Mouse (Mus musculus): ENCODE results near the gene Depp1.

Depp1 gene

GRCm38 (mm10) chr6:116649811-116650210, 598 bp upstream of the Depp1 start:
- no peak for DNase-seq (ENCODE audit: low read depth, low spot score)

GRCm38 (mm10) chr6:116651437-116652118, 1.2 kb downstream of the Depp1 start:
- DNase-seq (ENCODE audit: low read depth, low spot score) = no peak

- DNase-seq (ENCODE audit: low read depth, low spot score) = no peak
Measured at GRCm38 (mm10) chr6:116653191-116653590, 2.8 kb downstream of the Depp1 start.

- no peak for DNase-seq (ENCODE audit: low read depth, low spot score)
Measured at GRCm38 (mm10) chr6:116653684-116654454, 3.5 kb downstream of the Depp1 start.

- no peak for DNase-seq (ENCODE audit: low read depth, low spot score)
Measured at GRCm38 (mm10) chr6:116663364-116663763, 13.0 kb downstream of the Depp1 start.

GRCm38 (mm10) chr6:116664031-116664430, 13.6 kb downstream of the Depp1 start:
- no peak for DNase-seq (ENCODE audit: low read depth, low spot score)

- no peak for DNase-seq (ENCODE audit: low read depth, low spot score)
Measured at GRCm38 (mm10) chr6:116664830-116665229, 14.4 kb downstream of the Depp1 start.

GRCm38 (mm10) chr6:116666085-116666750, 15.8 kb downstream of the Depp1 start:
- no peak for DNase-seq (ENCODE audit: low read depth, low spot score)

- DNase-seq (ENCODE audit: low read depth, low spot score) = no peak
Measured at GRCm38 (mm10) chr6:116666892-116667291, 16.5 kb downstream of the Depp1 start.

- no peak for DNase-seq (ENCODE audit: low read depth, low spot score)
Measured at GRCm38 (mm10) chr6:116667382-116667781, 17.0 kb downstream of the Depp1 start.

GRCm38 (mm10) chr6:116668682-116669470, 18.5 kb downstream of the Depp1 start:
- no peak for DNase-seq (ENCODE audit: low read depth, low spot score)

- DNase-seq (ENCODE audit: low read depth, low spot score) = no peak
Measured at GRCm38 (mm10) chr6:116670144-116670543, 19.7 kb downstream of the Depp1 start.

GRCm38 (mm10) chr6:116671031-116671430, 20.6 kb downstream of the Depp1 start:
- no peak for DNase-seq (ENCODE audit: low read depth, low spot score)

GRCm38 (mm10) chr6:116671768-116672167, 21.4 kb downstream of the Depp1 start:
- DNase-seq (ENCODE audit: low read depth, low spot score) = no peak

- no peak for DNase-seq (ENCODE audit: low read depth, low spot score)
Measured at GRCm38 (mm10) chr6:116672349-116672748, 21.9 kb downstream of the Depp1 start.

- peak; percentile 81 for DNase-seq (ENCODE audit: low read depth, low spot score)
Measured at GRCm38 (mm10) chr6:116673471-116674282, 23.3 kb downstream of the Depp1 start, which contains the start of gene Rassf4. Gene Rassf4 (minus strand): TSS chr6:116673952.

GRCm38 (mm10) chr6:116674283-116674886, 24.0 kb downstream of the Depp1 start:
- DNase-seq (ENCODE audit: low read depth, low spot score) = no peak

GRCm38 (mm10) chr6:116676355-116676913, 26.0 kb downstream of the Depp1 start:
- no peak for DNase-seq (ENCODE audit: low read depth, low spot score)

- DNase-seq (ENCODE audit: low read depth, low spot score) = no peak
Measured at GRCm38 (mm10) chr6:116677321-116677720, 26.9 kb downstream of the Depp1 start.
